Mouse (Mus musculus): Measurements from ENCODE around the gene Traf7.

GRCm38 (mm10) chr17:24520450-24520849 lies 7.3 kb downstream of the Traf7 start:
- no peak for TF ChIP-seq POU5F1 (IDR thresholded peaks at IDR 0.05; ENCODE audit: borderline replicate concordance, low read length)
- no peak for TF ChIP-seq CTCF (conservative IDR thresholded peaks at IDR 0.05; ENCODE audit: low read length)

Data from E14TG2a.4 (cell line).